Mouse (Mus musculus): ENCODE measurements around the gene Zfp266.
"Not testable (repeated sequence)": the region's sequence is repeated elsewhere in the genome, so short reads cannot be mapped to it uniquely, and the experiment has no call there.

Zfp266 gene

GRCm38 (mm10) chr9:20521306-20521957 lies at the start of gene Zfp266:
Zfp266 (minus strand) TSS chr9:20521417.
- DNase-seq (ENCODE audit: low spot score in 2 of 2), result peak; percentile 89

GRCm38 (mm10) chr9:20565326-20566030 lies 44.3 kb upstream of the Zfp266 start:
- DNase-seq (ENCODE audit: low spot score in 2 of 2), result not testable (repeated sequence)

- no peak for DNase-seq (ENCODE audit: low spot score in 2 of 2)
Measured at GRCm38 (mm10) chr9:20562177-20562576, 41.0 kb upstream of the Zfp266 start.

- DNase-seq (ENCODE audit: low spot score in 2 of 2), result no peak
Measured at GRCm38 (mm10) chr9:20552698-20553097, 31.5 kb upstream of the Zfp266 start.

GRCm38 (mm10) chr9:20551781-20552275 lies 30.6 kb upstream of the Zfp266 start:
- no peak for DNase-seq (ENCODE audit: low spot score in 2 of 2)

- DNase-seq (ENCODE audit: low spot score in 2 of 2), result no peak
Measured at GRCm38 (mm10) chr9:20545151-20545550, 23.9 kb upstream of the Zfp266 start.

GRCm38 (mm10) chr9:20544070-20544821 lies 23.0 kb upstream of the Zfp266 start:
- peak; percentile 51 to 64 for DNase-seq (ENCODE audit: low spot score in 2 of 2)

- DNase-seq (ENCODE audit: low spot score in 2 of 2), result no peak
Measured at GRCm38 (mm10) chr9:20543496-20543895, 22.3 kb upstream of the Zfp266 start.

GRCm38 (mm10) chr9:20536598-20536997 lies 15.4 kb upstream of the Zfp266 start:
- no peak for DNase-seq (ENCODE audit: low spot score in 2 of 2)

- DNase-seq (ENCODE audit: low spot score in 2 of 2), result no peak
Measured at GRCm38 (mm10) chr9:20534326-20534926, 13.2 kb upstream of the Zfp266 start.

GRCm38 (mm10) chr9:20520531-20521210 lies 546 bp downstream of the Zfp266 start:
- no peak for DNase-seq (ENCODE audit: low spot score in 2 of 2)

- DNase-seq (ENCODE audit: low spot score in 2 of 2), result no peak
Measured at GRCm38 (mm10) chr9:20519949-20520348, 1.3 kb downstream of the Zfp266 start.

- DNase-seq (ENCODE audit: low spot score in 2 of 2), result no peak
Measured at GRCm38 (mm10) chr9:20518708-20519107, 2.5 kb downstream of the Zfp266 start.

GRCm38 (mm10) chr9:20517727-20518126 lies 3.5 kb downstream of the Zfp266 start:
- no peak for DNase-seq (ENCODE audit: low spot score in 2 of 2)

- no peak for DNase-seq (ENCODE audit: low spot score in 2 of 2)
Measured at GRCm38 (mm10) chr9:20514016-20514415, 7.2 kb downstream of the Zfp266 start.

GRCm38 (mm10) chr9:20512714-20513113 lies 8.5 kb downstream of the Zfp266 start:
- no peak for DNase-seq (ENCODE audit: low spot score in 2 of 2)

- no peak for DNase-seq (ENCODE audit: low spot score in 2 of 2)
Measured at GRCm38 (mm10) chr9:20511645-20512044, 9.6 kb downstream of the Zfp266 start.

GRCm38 (mm10) chr9:20510346-20510745 lies 10.9 kb downstream of the Zfp266 start:
- DNase-seq (ENCODE audit: low spot score in 2 of 2), result no peak

- no peak for DNase-seq (ENCODE audit: low spot score in 2 of 2)
Measured at GRCm38 (mm10) chr9:20509676-20510075, 11.5 kb downstream of the Zfp266 start.

GRCm38 (mm10) chr9:20504801-20505200 lies 16.4 kb downstream of the Zfp266 start:
- no peak for DNase-seq (ENCODE audit: low spot score in 2 of 2)

GRCm38 (mm10) chr9:20493281-20493680 lies 27.9 kb downstream of the Zfp266 start:
- DNase-seq (ENCODE audit: low spot score in 2 of 2), result no peak

Measured in frontal cortex, postnatal 25 days (tissue).